Mouse (Mus musculus): ENCODE data around the gene Dlgap4. TPM values are rescaled to one million over a fixed set of nuclear protein-coding genes. Genes with fewer than 3 reads are reported as not detected.
"Not testable (repeated sequence)": the region's sequence is repeated elsewhere in the genome, so short reads cannot be mapped to it uniquely, and the experiment has no call there.

Gene Dlgap4
- total RNA-seq, 2 experiments from 2014 or later: 46.8 to 62.9 TPM

GRCm38 (mm10) chr2:156788836-156789235 is 175.3 kb downstream of the Dlgap4 start:
- DNase-seq (ENCODE audit: low spot score): no peak

- no peak for DNase-seq (ENCODE audit: low spot score)
Measured at GRCm38 (mm10) chr2:156798516-156798915, 185.0 kb downstream of the Dlgap4 start.

- DNase-seq (ENCODE audit: low spot score): no peak
Measured at GRCm38 (mm10) chr2:156801045-156801444, 187.5 kb downstream of the Dlgap4 start.

- DNase-seq (ENCODE audit: low spot score): not testable (repeated sequence)
Measured at GRCm38 (mm10) chr2:156802116-156802515, 188.6 kb downstream of the Dlgap4 start.

- DNase-seq (ENCODE audit: low spot score): no peak
Measured at GRCm38 (mm10) chr2:156803698-156804372, 190.3 kb downstream of the Dlgap4 start.

GRCm38 (mm10) chr2:156804589-156804988 is 191.1 kb downstream of the Dlgap4 start:
- no peak for DNase-seq (ENCODE audit: low spot score)

GRCm38 (mm10) chr2:156806886-156807285 is 193.4 kb downstream of the Dlgap4 start:
- no peak for DNase-seq (ENCODE audit: low spot score)

- DNase-seq (ENCODE audit: low spot score): peak; percentile 61
Measured at GRCm38 (mm10) chr2:156809579-156809978, 196.1 kb downstream of the Dlgap4 start.

GRCm38 (mm10) chr2:156810716-156811115 is 197.2 kb downstream of the Dlgap4 start:
- DNase-seq (ENCODE audit: low spot score): no peak

GRCm38 (mm10) chr2:156811556-156811955 is 198.1 kb downstream of the Dlgap4 start:
- no peak for DNase-seq (ENCODE audit: low spot score)

Other genes with a start within 250 kb of the Dlgap4 start
- gene Epb41l1, start 192.8 kb upstream of the Dlgap4 start, total RNA-seq (2021): 1 to 10 TPM; 4.6 to 4.8 TPM
- gene Aar2, start 66.1 kb upstream of the Dlgap4 start, total RNA-seq (2021): 10 to 100 TPM; 22.9 to 23.0 TPM
- gene Myl9, start 161.7 kb downstream of the Dlgap4 start, total RNA-seq (2021): 10 to 100 TPM; 47.9 to 60.8 TPM
- under 1 TPM; 0.21 to 0.40 TPM for gene Tgif2, start 226.3 kb downstream of the Dlgap4 start, total RNA-seq (2021)
- under 1 TPM; 0.50 to 0.55 TPM for gene 4930518I15Rik, start 244.2 kb downstream of the Dlgap4 start, total RNA-seq (2021)
- gene Rab5if, start 249.4 kb downstream of the Dlgap4 start, total RNA-seq (2021): 10 to 100 TPM; 79.4 to 87.3 TPM

Data from gastrocnemius, adult 18-20 months (tissue).